Mouse (Mus musculus) adrenal gland, adult (tissue): Measurements from ENCODE around the gene Flcn.
"Not testable (repeated sequence)": the region's sequence is repeated elsewhere in the genome, so short reads cannot be mapped to it uniquely, and the experiment has no call there.

ENCODE experiments used
- DNase-seq, 2 experiments: peaks; one replicate each; pipeline ENCODE4 v3.0.0; 2022 to 2023; ENCODE audit warnings: low spot score in 1 of 2; ENCODE audit not compliant: inconsistent age in 2 of 2

The Flcn gene

GRCm38 (mm10) chr11:59809670-59810474, at the start of gene Flcn:
TSS of gene Flcn (minus strand) at chr11:59810016.
- DNase-seq = peak; percentile 89 to 98

- DNase-seq = no peak
Observed at GRCm38 (mm10) chr11:59852865-59853264, 43.0 kb upstream of the Flcn start.

GRCm38 (mm10) chr11:59847891-59848884, 38.4 kb upstream of the Flcn start:
- DNase-seq = peak; percentile 85 to 95

GRCm38 (mm10) chr11:59847131-59847530, 37.3 kb upstream of the Flcn start:
- peak; percentile 42 to 73 for DNase-seq

- no peak for DNase-seq
Observed at GRCm38 (mm10) chr11:59846311-59846710, 36.5 kb upstream of the Flcn start.

GRCm38 (mm10) chr11:59839459-59840126, 29.8 kb upstream of the Flcn start, which contains the start of gene Cops3:
TSS of gene Cops3 (minus strand) at chr11:59839838.
- peak; percentile 96 to 98 for DNase-seq

GRCm38 (mm10) chr11:59839008-59839458, 29.2 kb upstream of the Flcn start, which contains the start of gene Nt5m:
TSS of gene Nt5m (plus strand) at chr11:59839447.
- peak; percentile 95 to 99 for DNase-seq

- peak in 1 of 2 experiments; percentile 58 for DNase-seq
Observed at GRCm38 (mm10) chr11:59838426-59838825, 28.6 kb upstream of the Flcn start.

- DNase-seq = not testable (repeated sequence)
Observed at GRCm38 (mm10) chr11:59837789-59838188, 28.0 kb upstream of the Flcn start.

GRCm38 (mm10) chr11:59821625-59822024, 11.8 kb upstream of the Flcn start:
- DNase-seq = peak in 1 of 2 experiments; percentile 24

GRCm38 (mm10) chr11:59817916-59818315, 8.1 kb upstream of the Flcn start:
- DNase-seq = peak in 1 of 2 experiments; percentile 33

- DNase-seq = peak in 1 of 2 experiments; percentile 67
Observed at GRCm38 (mm10) chr11:59815482-59816065, 5.8 kb upstream of the Flcn start.

- peak in 1 of 2 experiments; percentile 59 for DNase-seq
Observed at GRCm38 (mm10) chr11:59814936-59815335, 5.1 kb upstream of the Flcn start.

GRCm38 (mm10) chr11:59814311-59814710, 4.5 kb upstream of the Flcn start:
- DNase-seq = no peak

- DNase-seq = peak; percentile 60 to 87
Observed at GRCm38 (mm10) chr11:59813276-59813675, 3.5 kb upstream of the Flcn start.

- DNase-seq = peak; percentile 28 to 76
Observed at GRCm38 (mm10) chr11:59811211-59811610, 1.4 kb upstream of the Flcn start.

GRCm38 (mm10) chr11:59810480-59811158, 803 bp upstream of the Flcn start:
- DNase-seq = no peak

- DNase-seq = peak; percentile 44 to 82
Observed at GRCm38 (mm10) chr11:59809071-59809669, 646 bp downstream of the Flcn start.
